Mouse (Mus musculus) C2C12 (cell line): ENCODE measurements around the gene Omg. TPM values are rescaled to one million over a fixed set of nuclear protein-coding genes. Genes with fewer than 3 reads are reported as not detected.

Experiments used
- H3K27me3 ChIP-seq: one replicate; pipeline ENCODE4 v1.6.1; 2011; ENCODE audit not compliant: control insufficient read depth, insufficient read depth, insufficient read length
- H3K36me3 ChIP-seq: one replicate; pipeline ENCODE4 v1.6.1; 2011; ENCODE audit not compliant: control insufficient read depth, insufficient read depth
- H3K4me3 ChIP-seq: one replicate; pipeline ENCODE4 v1.5.1; 2011; ENCODE audit warnings: mild to moderate bottlenecking, control low read depth; ENCODE audit not compliant: poor library complexity, insufficient read depth, severe bottlenecking
- H3K79me2 ChIP-seq: one replicate; pipeline ENCODE4 v1.6.1; 2011; ENCODE audit not compliant: control insufficient read depth, insufficient read depth
- H3K79me3 ChIP-seq: one replicate; pipeline ENCODE4 v1.6.1; 2011; ENCODE audit warnings: low read depth, control low read depth
- H3ac ChIP-seq: one replicate; pipeline ENCODE3; 2011; ENCODE audit warnings: low read depth; ENCODE audit not compliant: control insufficient read depth, insufficient read length
- CEBPB ChIP-seq: IDR thresholded peaks from one replicate; pipeline ENCODE4 v1.6.1; 2011; ENCODE audit warnings: low read depth, mild to moderate bottlenecking, control low read depth, moderate library complexity
- CTCF ChIP-seq: IDR thresholded peaks from one replicate; pipeline ENCODE4 v1.5.1; 2011; ENCODE audit not compliant: control insufficient read depth, insufficient read depth, insufficient read length
- FOSL1 ChIP-seq: IDR thresholded peaks from one replicate; pipeline ENCODE4 v1.8.0; 2011; ENCODE audit warnings: mild to moderate bottlenecking, low read length; ENCODE audit not compliant: poor library complexity, insufficient read depth, severe bottlenecking
- MAX ChIP-seq: IDR thresholded peaks from one replicate; pipeline ENCODE4 v1.6.1; 2011; ENCODE audit warnings: mild to moderate bottlenecking, control low read depth
- MYOD1 ChIP-seq: IDR thresholded peaks from one replicate; pipeline ENCODE4 v1.6.1; 2011; ENCODE audit warnings: low read depth; ENCODE audit not compliant: control insufficient read depth, insufficient read length
- MYOG ChIP-seq: IDR thresholded peaks from one replicate; pipeline ENCODE4 v1.6.1; 2011; ENCODE audit not compliant: control insufficient read depth, insufficient read length; ENCODE audit errors: extremely low read depth
- USF1 ChIP-seq: IDR thresholded peaks from one replicate; pipeline ENCODE4 v1.6.1; 2011; ENCODE audit warnings: low read depth, mild to moderate bottlenecking, control low read depth, moderate library complexity
- polyA plus RNA-seq: library from polyadenylated mRNA; unstranded; fragments of >200 nt; fragmentation: generic; extraction: Trizol; gene quantifications from one replicate; pipeline ENCODE4 v1.2.1, GENCODE M21; 2012; ENCODE audit warnings: missing spikeins

Gene Omg
- polyA plus RNA-seq, 1 experiment: 0.16 TPM

GRCm38 (mm10) chr11:79483876-79484528 lies 19.9 kb downstream of the Omg start:
- Histone ChIP-seq H3K27me3 (no peaks in the 10 kb centered on the region), H3K36me3 (peaks cover 45% of the 10 kb centered on the region), H3K4me3 (no peak overlapping the region), H3ac (no peak overlapping the region), H3K79me2 (no peaks in the 10 kb centered on the region), H3K79me3 (no peaks in the 10 kb centered on the region)
- TF ChIP-seq MYOD1 (no peak), MYOG (no peak), FOSL1 (no peak)

GRCm38 (mm10) chr11:79483392-79483791 lies 20.5 kb downstream of the Omg start:
- no peak overlapping the region for H3K4me3 ChIP-seq
- no peak for TF ChIP-seq USF1
- TF ChIP-seq FOSL1: no peak
- TF ChIP-seq MAX: no peak
- TF ChIP-seq CEBPB: no peak
- no peak for TF ChIP-seq MYOD1
- no peak for TF ChIP-seq MYOG
- no peak for TF ChIP-seq CTCF
- H3K36me3 ChIP-seq: peaks cover 47% of the 10 kb centered on the region

GRCm38 (mm10) chr11:79468097-79468496 lies 35.8 kb downstream of the Omg start:
- TF ChIP-seq MYOD1 (no peak), CEBPB (no peak), CTCF (no peak), MAX (no peak), USF1 (no peak), FOSL1 (no peak), MYOG (no peak)
- Histone ChIP-seq H3K79me3 (no peaks in the 10 kb centered on the region), H3K79me2 (no peaks in the 10 kb centered on the region), H3K27me3 (no peaks in the 10 kb centered on the region), H3ac (no peak overlapping the region), H3K4me3 (no peak overlapping the region), H3K36me3 (peaks cover 60% of the 10 kb centered on the region)

More at GRCm38 (mm10) chr11:79483392-79483791, 20.5 kb downstream of the Omg start:
- H3K27me3 ChIP-seq: no peaks in the 10 kb centered on the region
- no peak overlapping the region for H3ac ChIP-seq
- no peaks in the 10 kb centered on the region for H3K79me2 ChIP-seq
- H3K79me3 ChIP-seq: no peaks in the 10 kb centered on the region

- TF ChIP-seq MYOD1: no peak
- no peak for TF ChIP-seq CEBPB
- TF ChIP-seq MAX: no peak
- no peak for TF ChIP-seq MYOG
- no peak for TF ChIP-seq FOSL1
- no peak for TF ChIP-seq USF1
- H3K79me3 ChIP-seq: no peaks in the 10 kb centered on the region
- no peak overlapping the region for H3K4me3 ChIP-seq
- peaks cover 74% of the 10 kb centered on the region for H3K36me3 ChIP-seq
- H3K27me3 ChIP-seq: no peaks in the 10 kb centered on the region
- H3ac ChIP-seq: no peak overlapping the region
- H3K79me2 ChIP-seq: no peaks in the 10 kb centered on the region
Measured at GRCm38 (mm10) chr11:79460756-79461450, 43.0 kb downstream of the Omg start.

- no peaks in the 10 kb centered on the region for H3K27me3 ChIP-seq
- TF ChIP-seq FOSL1: no peak
- no peak for TF ChIP-seq MYOD1
- TF ChIP-seq MAX: no peak
- TF ChIP-seq CEBPB: no peak
- TF ChIP-seq USF1: no peak
- no peaks in the 10 kb centered on the region for H3K79me3 ChIP-seq
- no peak overlapping the region for H3K4me3 ChIP-seq
- no peaks in the 10 kb centered on the region for H3K79me2 ChIP-seq
- H3K36me3 ChIP-seq: peaks cover 75% of the 10 kb centered on the region
- H3ac ChIP-seq: no peak overlapping the region
Measured at GRCm38 (mm10) chr11:79459846-79460245, 44.0 kb downstream of the Omg start.

GRCm38 (mm10) chr11:79457928-79458327 lies 46.0 kb downstream of the Omg start:
- H3ac ChIP-seq: no peak overlapping the region
- TF ChIP-seq MYOG: no peak
- no peak for TF ChIP-seq MAX
- no peak for TF ChIP-seq MYOD1
- TF ChIP-seq CEBPB: no peak
- TF ChIP-seq CTCF: no peak
- no peak for TF ChIP-seq FOSL1
- TF ChIP-seq USF1: no peak
- H3K4me3 ChIP-seq: no peak overlapping the region
- peaks cover 81% of the 10 kb centered on the region for H3K36me3 ChIP-seq
- H3K79me3 ChIP-seq: no peaks in the 10 kb centered on the region
- no peaks in the 10 kb centered on the region for H3K27me3 ChIP-seq
- no peaks in the 10 kb centered on the region for H3K79me2 ChIP-seq
